In the genomic region with DNA sequence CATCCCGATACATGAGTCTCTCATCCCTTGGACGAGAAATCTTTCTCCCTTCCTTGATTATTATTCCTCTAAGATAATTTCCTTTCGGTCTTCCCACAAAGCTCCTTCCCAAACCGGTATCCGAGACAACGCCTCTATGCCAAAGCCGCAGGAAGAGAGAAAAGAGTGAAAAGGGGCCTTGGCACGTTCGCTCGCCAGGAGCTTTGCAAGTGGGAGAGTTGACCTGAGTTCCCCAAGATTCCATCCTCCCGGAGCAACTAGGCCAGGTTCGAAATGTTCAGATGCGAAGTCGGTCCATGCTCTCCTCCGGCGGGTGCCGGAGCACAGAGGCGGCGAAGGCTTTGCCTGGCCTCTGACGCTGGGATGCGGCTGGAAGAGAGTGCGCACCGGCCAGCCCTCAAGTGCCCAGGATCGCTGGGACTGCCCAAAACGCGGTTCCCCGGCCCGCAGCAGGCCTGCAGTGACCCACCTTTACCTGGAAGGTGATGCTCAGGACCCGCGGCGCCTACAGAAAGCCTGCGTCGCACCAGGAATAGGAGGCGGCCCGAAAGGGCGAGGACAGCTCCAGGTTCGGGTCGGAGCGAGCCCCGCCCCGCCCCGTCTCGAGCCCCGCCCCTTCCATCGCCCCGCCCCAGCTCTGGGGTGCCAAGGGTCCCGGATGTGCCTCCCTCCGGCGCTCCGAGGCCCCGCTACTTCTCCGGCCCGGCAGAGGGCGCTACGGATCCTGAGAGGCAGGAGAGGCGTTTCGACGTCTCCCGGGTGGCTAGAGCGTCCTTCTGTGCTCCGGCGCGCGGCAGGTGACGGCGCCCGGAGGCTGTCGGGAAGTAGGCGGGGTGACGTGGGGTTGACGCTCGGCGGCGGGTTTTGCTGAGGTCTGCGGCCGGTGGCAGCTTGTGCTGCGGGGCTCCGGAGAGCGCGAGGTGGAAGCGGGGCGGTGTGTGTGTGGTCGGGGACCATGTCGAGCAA, we compare ENCODE assay signal across 1 mouse cellular context.
TF ChIP-seq lines count a peak whose summit lies in the region.

A gene (minus strand): TSS at position 623 of the 966 bp plus-strand sequence.
A gene (plus strand): TSS at position 827 of the 966 bp plus-strand sequence.

TF ChIP-seq in C2C12, 6 proteins besides CTCF, POLR2A, EP300 and RAD21 (continued from another document):
- TF ChIP-seq MYOG (IDR thresholded peaks at IDR 0.05; ENCODE audit: control insufficient read depth, extremely low read depth, insufficient read length) (no peak), CEBPB (IDR thresholded peaks at IDR 0.05; ENCODE audit: low read depth) (no peak)
